Mouse (Mus musculus): ENCODE data around the gene Psmb1.

GRCm38 (mm10) chr17:15440067-15440462 is 59.5 kb downstream of the Psmb1 start:
- TF ChIP-seq POLR2A (IDR thresholded peaks at IDR 0.05; ENCODE audit: low read depth, low read length) (no peak), CTCF (IDR thresholded peaks at IDR 0.05; ENCODE audit: borderline replicate concordance, insufficient read depth, low read length) (no peak)

All from embryonic fibroblast, embryonic 13.5 days (primary cell).